Mouse (Mus musculus): ENCODE data around the gene Cops7a.
A peak's percentile ranks its signal among the peaks of the same experiment; 100 is the strongest.

The Cops7a gene

GRCm38 (mm10) chr6:124958127-124958526, 7.2 kb downstream of the Cops7a start:
- DNase-seq = no peak

GRCm38 (mm10) chr6:124955212-124955611, 10.1 kb downstream of the Cops7a start:
- DNase-seq = no peak

GRCm38 (mm10) chr6:124953991-124954715, 11.2 kb downstream of the Cops7a start:
- DNase-seq = no peak

DNA sequence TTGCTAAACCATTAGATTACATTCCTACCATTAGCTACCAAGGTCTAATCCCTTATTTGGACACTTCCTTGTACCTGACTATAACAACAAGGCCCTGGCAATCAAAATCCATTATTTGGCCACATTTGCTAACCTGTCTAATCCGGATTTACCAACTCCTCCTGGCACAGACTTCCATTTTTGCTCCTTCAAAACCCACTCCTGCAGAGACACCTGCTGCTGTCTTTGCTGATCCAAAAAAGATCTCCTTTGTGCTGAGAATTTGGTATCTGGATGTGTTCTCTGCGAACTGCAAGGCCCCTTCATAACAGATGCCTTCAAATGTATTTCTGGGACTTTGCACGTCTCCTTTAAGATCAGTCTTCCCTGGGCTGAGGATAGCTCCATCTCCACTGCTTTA, 21.8 kb downstream of the Cops7a start:
- DNase-seq = no peak

DNA sequence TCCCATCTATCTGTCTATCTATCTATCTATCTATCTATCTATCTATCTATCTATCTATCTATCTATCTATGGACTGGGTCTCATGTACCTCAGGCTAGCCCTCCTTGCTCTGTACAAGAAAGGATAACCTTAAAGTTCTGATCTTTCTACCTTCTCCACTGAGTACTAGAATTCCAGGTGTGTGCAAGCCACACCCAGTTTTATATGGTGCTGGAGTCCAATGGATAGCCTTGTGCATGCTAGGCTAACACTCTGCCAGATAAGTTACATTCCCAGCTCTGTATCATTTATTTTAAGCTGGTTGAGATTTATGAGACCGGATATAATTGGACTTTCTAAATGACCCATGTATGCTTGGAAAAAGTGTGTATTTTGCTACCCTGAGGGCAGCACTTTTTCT, 23.7 kb downstream of the Cops7a start:
- DNase-seq = no peak

DNA sequence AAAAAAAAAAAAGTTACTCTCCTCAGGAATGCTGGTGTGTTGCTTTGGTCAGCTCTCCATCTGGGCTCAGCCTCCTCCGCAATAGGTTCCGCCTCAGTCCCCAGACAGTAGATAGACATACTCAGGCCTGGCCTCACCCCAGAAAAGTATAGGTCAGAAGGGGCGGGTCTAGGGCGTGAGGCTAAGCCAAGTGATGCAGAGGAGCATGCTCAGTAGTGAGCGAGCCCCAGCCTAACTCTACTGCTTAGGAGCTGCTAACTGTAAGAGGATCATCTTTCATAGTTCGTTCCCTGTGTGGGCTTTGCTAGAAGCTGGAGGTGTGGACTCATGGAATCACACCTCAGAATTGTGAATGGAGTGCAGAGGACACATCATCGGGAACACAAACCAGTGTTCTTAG, 26.8 kb downstream of the Cops7a start:
- DNase-seq = no peak

GRCm38 (mm10) chr6:124937493-124937892, 27.8 kb downstream of the Cops7a start:
- DNase-seq = no peak

DNA sequence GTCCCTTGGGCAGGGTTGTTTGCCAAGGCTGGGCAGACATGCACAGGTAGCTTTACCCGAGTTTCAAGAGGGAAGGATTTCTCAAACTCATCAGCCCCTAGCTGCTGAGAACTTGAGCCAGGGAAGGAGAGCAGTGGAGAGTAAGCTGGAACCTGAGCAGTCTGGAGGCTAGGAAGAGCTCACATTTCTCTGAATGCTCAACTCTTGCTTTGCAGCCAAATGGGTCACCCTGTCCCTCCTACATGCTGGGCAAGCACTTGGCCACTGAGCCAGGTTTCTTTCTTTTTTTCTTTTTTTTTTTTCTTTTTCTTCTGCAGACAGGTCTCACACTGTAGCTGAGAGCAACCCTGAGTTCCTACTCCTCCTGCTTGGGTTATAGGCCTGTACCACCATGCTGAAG, 28.7 kb downstream of the Cops7a start:
- DNase-seq = no peak

DNA sequence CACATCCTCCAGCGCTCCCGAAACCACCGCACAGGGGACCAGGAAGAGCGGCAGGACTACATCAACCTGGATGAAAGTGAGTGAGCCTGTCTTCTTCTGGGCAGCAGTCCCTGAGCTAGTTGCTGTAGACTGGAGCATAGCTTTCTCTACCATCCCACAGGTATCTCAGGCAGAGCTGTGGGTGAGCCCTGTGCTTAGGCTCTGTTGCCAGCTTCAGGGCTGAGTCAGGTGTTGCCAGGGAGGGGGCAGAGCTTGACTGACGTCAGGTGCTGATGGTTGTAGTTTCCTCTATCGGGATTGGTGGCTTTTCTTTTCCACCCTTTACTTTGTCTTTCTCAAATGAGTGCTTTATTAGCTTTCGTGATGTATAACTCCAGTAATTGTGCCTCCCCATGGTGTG, 30.7 kb downstream of the Cops7a start:
- no peak for DNase-seq

DNA sequence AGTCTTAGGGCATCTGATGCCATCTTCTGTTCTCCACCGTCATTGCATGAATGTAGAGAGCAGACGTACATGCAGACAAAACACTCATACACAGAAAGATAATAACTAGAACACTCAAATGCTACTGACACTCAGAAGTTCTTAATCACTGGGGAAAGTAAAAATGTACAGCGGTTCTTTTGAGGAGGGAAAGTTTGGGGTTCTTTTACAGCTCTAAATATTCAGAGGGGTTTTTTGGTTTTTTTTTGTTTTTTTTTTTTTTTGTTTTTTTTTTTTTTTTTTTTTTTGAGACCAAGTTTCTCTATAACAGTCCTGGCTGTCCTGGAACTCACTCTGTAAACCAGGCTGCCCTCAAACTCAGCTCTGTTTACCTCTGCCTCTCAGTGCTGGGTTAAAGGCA, 32.2 kb downstream of the Cops7a start:
- no peak for DNase-seq

DNA sequence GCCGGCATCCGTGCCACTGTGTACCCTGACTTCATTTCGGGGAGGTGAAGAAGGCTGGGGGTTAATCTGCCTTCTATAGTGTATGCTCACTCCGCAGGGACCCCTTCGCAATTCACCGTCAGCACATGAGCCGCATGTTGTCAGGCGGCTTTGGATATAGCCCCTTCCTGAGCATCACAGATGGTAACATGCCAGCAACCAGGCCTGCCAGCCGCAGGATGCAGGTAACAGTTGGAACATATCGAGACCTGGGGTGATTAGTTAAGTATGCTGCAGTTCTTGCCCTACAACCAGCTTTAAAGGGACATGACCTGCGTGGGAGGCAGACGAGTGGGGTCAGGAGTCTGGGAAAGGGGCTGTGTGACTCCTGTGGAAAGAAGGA, 33.0 kb downstream of the Cops7a start:
- no peak for DNase-seq

DNA sequence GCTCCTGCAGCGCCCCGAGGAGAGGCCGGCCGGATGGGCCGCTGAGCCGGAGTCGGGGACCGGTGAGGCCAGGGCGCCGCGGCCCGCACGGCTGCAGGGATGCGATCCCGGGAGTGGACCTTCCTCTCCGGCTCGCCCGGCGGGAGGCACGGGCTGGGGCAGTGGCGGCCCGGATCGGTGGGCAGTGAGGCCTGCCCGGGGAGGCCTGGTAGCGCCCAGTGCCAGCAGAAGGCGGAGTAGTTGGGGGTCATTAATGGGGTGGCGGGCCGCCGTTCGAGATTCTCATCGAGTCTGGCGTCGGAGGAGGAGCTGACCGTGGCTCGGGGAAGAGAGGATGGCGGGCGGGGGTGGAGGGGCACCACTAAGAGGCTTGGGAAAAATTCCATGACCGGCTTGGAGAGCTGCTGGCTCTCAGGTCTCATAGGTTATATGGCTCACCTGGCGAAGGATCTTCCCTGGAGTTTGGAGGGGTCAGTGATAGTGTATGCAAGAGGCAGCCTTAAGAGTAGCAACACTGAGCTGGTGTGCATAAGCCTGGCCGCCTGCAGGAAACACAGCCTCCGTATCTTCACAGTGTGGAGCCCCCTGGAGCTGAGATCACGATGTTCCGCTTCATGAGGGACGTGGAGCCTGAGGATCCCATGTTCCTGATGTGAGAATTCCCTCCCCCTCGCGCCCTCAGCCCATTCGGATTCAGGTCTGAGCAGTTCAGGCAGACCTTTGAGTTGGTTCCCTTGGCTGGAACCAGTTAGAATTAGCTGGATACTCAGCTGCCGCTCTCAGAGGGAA, 33.6 kb downstream of the Cops7a start:
- DNase-seq = no peak

- peak; percentile 100 for DNase-seq
These were observed 34.4 kb downstream of the Cops7a start, which contains the start of gene Mlf2 for GRCm38 (mm10) chr6:124930754-124931524. TSS of gene Mlf2 (plus strand) at chr6:124931386.

GRCm38 (mm10) chr6:124930231-124930630, 35.1 kb downstream of the Cops7a start:
- peak; percentile 51 for DNase-seq

DNA sequence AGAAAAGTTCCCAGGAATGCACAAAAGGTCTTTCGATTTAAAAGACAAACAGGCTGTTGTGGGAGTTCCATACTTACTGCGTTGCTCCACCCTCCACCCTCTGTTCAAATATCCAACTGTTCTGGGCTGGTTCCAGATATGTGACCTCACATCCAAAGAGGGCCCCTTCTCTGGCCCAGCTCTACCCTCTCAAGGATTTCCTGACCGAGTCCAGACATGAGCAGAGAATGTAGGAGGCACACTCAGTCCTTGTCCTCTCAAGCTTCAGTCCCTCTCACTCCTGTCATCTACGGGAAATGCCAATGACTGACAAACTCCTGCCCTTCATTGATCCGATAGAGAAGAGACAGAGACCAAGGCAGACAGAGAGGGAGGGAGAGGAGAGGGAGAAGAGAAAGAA, 39.4 kb downstream of the Cops7a start:
- peak; percentile 32 for DNase-seq

DNA sequence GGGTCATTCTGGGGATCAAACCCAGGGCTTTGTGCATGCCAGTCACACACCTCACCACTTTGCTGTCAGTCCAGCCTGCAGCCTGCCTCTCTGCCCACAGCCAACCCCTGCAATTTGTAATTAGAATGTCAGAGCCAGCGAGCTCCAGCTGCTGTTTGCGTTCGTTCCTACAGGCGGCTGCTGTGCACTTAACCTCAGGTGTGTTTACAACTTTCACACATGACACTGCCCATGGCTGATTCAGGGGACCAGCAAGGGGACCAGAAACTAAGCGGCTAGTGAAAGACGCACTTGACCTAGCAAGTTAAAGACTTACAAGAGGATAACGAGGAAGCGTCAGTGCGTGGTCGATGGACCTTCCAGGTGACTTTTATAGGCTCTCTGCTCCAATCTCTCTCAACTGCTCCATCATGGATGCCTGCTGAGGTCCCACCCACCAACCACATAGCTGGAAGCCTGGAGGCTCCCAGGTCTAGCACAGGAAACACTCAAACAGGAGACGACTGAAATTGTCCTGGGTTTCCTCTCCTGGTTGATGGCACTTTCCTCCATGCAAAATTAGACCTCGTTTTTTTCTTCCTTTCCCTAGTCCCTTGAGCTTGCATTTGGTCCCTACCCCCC, 40.1 kb downstream of the Cops7a start:
- peak; percentile 48 for DNase-seq

DNA sequence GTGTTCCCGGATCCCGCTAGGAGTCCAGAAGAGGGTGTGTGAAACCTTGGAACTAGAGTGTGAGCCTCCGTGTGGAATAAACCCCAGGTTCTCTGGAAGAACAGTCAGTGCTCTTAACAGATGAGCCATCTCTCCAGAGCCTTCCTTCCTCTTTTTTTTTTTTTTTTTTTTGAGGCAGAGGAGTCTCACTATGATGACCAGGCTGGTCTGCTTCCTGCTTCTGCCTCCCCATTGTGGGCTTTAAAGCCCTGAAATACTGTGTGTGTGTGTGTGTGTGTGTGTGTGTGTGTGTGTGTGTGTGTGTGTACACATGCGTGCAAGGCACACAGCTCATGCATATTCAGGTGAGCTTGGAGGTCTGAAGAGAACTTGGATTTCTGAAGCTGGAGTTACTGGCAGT, 43.8 kb downstream of the Cops7a start:
- no peak for DNase-seq

- peak; percentile 24 for DNase-seq
These were observed 44.8 kb downstream of the Cops7a start for GRCm38 (mm10) chr6:124920318-124921085.

- DNase-seq = peak; percentile 95
These were observed 45.5 kb downstream of the Cops7a start, which contains the start of gene Ptms for GRCm38 (mm10) chr6:124919695-124920317. TSS of gene Ptms (minus strand) at chr6:124920103.

DNA sequence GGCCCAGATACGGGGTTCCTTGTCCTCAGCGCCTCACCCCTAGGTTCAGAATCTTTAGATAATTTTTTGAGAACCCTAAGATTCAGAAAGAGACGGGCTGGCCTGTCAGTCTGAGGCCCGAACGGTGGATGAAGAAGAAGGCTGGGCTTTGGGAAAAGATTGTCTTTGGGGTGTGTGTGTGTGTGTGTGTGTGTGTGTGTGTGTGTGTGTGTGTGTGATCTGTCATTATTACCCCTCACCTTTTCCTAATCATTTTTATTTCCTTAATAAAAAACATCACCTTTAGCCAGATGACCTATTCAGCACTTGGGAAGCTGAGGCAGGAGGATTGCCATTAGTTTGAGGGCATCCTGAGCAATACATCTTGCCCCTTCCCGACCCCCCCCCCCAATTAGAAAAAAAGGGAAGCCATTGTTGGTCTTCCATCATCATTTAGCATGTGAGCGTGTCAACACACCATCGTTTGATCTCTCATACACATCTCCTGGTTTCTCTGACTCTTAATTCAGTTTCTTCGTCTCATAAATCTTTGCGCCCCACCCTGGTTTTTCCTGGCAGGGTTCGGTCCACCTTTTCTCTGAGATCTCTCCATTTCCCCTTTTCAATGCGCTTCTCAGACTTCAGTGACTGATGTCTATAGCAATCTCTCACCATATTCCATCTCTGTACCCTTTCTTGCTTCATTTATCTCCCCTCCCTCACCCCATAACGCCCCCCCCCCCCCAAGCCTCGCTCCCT, 46.3 kb downstream of the Cops7a start:
- no peak for DNase-seq

DNA sequence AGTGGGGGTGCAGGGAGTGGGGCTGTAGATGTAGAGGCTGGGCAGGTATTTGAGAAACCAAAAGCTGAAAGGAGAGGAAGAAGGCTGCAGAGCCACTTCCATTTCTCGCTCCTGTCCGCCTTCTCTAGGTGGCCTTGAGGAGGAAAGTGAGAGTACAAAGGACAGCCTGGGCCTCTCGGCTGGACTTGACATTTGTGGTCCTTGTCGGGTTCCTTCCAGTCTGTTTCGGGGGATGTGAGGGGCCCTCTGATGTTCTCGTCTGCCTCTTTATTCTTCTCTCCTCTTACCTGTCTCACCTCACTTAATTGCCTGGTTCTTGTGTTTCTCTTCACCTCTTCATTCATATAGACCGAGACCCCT, 47.0 kb downstream of the Cops7a start:
- no peak for DNase-seq

All from kidney, adult 18-20 months (tissue).